ENCODE assay signal across 9 mouse cellular contexts in genomic region chr13:44622661-44623355, GRCm38 (mm10).
DNase-seq lines count a peak whose midpoint lies in the region; ATAC-seq and TF ChIP-seq lines count a peak whose summit lies in the region.
"Had no signal": no experiment of that assay in that cellular context is flagged by ENCODE, and none has a peak within 500 bp of the region (broad histone marks: within the 10 kb centered on the region; RNA-seq: fewer than 3 reads in every experiment).

No protein-coding gene starts in this region.

- ATAC-seq in midbrain, embryonic 11.5 days (ENCODE audit: low FRiP score): peak; percentile 33; the same call in 1 of the 2 replicates
- ATAC-seq in midbrain, postnatal 0 days (ENCODE audit: low FRiP score): no peak
- peak; percentile 76; the same call in 1 of the 2 replicates for ATAC-seq in lung, embryonic 16.5 days (ENCODE audit: low read depth)
- no peak for ATAC-seq in frontal cortex, adult (ENCODE audit: low TSS enrichment)

- no peaks in the 10 kb centered on the region for H3K27me3 ChIP-seq in midbrain, embryonic 11.5 days (ENCODE audit: control insufficient read depth, insufficient read depth, low read length)
- H3K27me3 ChIP-seq in midbrain, postnatal 0 days (ENCODE audit: insufficient read depth, low read length): no peaks in the 10 kb centered on the region
- no peaks in the 10 kb centered on the region for H3K27me3 ChIP-seq in lung, embryonic 16.5 days (ENCODE audit: control insufficient read depth, insufficient read depth, low read depth, low read length)
- H3K27me3 ChIP-seq: limb, embryonic 15.5 days had no signal

- WGBS in midbrain, embryonic 11.5 days: 44% methylated on average over 12 of the region's 12 CpGs
- WGBS in midbrain, postnatal 0 days: 32% methylated on average over 12 of the region's 12 CpGs
- WGBS in lung, embryonic 16.5 days: 38% methylated on average over 12 of the region's 12 CpGs

- H3K4me3 ChIP-seq in midbrain, embryonic 11.5 days (ENCODE audit: low read depth, low read length): no peak overlapping the region
- H3K4me3 ChIP-seq in midbrain, postnatal 0 days (ENCODE audit: low read depth, low read length): no peak overlapping the region
- no peak overlapping the region for H3K4me3 ChIP-seq in lung, embryonic 16.5 days (ENCODE audit: low read length)
- H3K4me3 ChIP-seq: limb, embryonic 15.5 days had no signal

- peak; percentile 84 for DNase-seq in midbrain, embryonic 11.5 days (ENCODE audit: low spot score, missing footprints)
- DNase-seq in midbrain, postnatal 0 days (ENCODE audit: low spot score): no peak
- DNase-seq in cerebellum, adult 9-11 months: peak; percentile 53
- DNase-seq in heart, postnatal 10 days: peak; percentile 81 to 85
- DNase-seq in left cerebral cortex, postnatal 4 days: no peak
- no peak for DNase-seq in T-cell, adult 2 months (ENCODE audit: low spot score)

- H3K27ac ChIP-seq in midbrain, embryonic 11.5 days (ENCODE audit: low read depth, low read length): no peak overlapping the region
- no peak overlapping the region for H3K27ac ChIP-seq in midbrain, postnatal 0 days (ENCODE audit: low read depth, low read length)
- peak overlapping the region; percentile 21; the same call in 1 of the 2 replicates for H3K27ac ChIP-seq in lung, embryonic 16.5 days (ENCODE audit: low read length)
- H3K27ac ChIP-seq: limb, embryonic 15.5 days had no signal

- no peaks in the 10 kb centered on the region for H3K9me3 ChIP-seq in midbrain, embryonic 11.5 days (ENCODE audit: control insufficient read depth, low read length)
- no peaks in the 10 kb centered on the region for H3K9me3 ChIP-seq in midbrain, postnatal 0 days (ENCODE audit: low read length)
- H3K9me3 ChIP-seq in lung, embryonic 16.5 days (ENCODE audit: control insufficient read depth, low read length): no peaks in the 10 kb centered on the region
- H3K9me3 ChIP-seq: limb, embryonic 15.5 days had no signal

- no peak overlapping the region for H3K4me2 ChIP-seq in midbrain, embryonic 11.5 days
- no peak overlapping the region for H3K4me2 ChIP-seq in midbrain, postnatal 0 days (ENCODE audit: low read depth, low read length, poor library complexity, severe bottlenecking)
- H3K4me2 ChIP-seq in lung, embryonic 16.5 days (ENCODE audit: low read depth, low read length): no peak overlapping the region
- H3K4me2 ChIP-seq: limb, embryonic 15.5 days had no signal

- H3K9ac ChIP-seq in midbrain, embryonic 11.5 days (ENCODE audit: low read length): no peak overlapping the region
- H3K9ac ChIP-seq in midbrain, postnatal 0 days (replicated peaks; ENCODE audit: low read length, poor library complexity, severe bottlenecking): no peak overlapping the region
- peak overlapping the region; percentile 15; the same call in 1 of the 2 replicates for H3K9ac ChIP-seq in lung, embryonic 16.5 days (ENCODE audit: low read length)
- H3K9ac ChIP-seq: limb, embryonic 15.5 days had no signal

- TF ChIP-seq CTCF in midbrain, postnatal 0 days (IDR thresholded peaks at IDR 0.05): no peak

- H3K4me1 ChIP-seq in midbrain, embryonic 11.5 days (ENCODE audit: control insufficient read depth, insufficient read depth, low read length): peaks cover 8% of the 10 kb centered on the region; the same call in 1 of the 2 replicates
- no peaks in the 10 kb centered on the region for H3K4me1 ChIP-seq in midbrain, postnatal 0 days (ENCODE audit: insufficient read depth, low read length)
- H3K4me1 ChIP-seq in lung, embryonic 16.5 days (replicated peaks; ENCODE audit: control insufficient read depth, insufficient read depth, low read length): peaks cover 24% of the 10 kb centered on the region

- no peaks in the 10 kb centered on the region for H3K36me3 ChIP-seq in midbrain, embryonic 11.5 days (ENCODE audit: control insufficient read depth, insufficient read depth, low read length)
- H3K36me3 ChIP-seq in midbrain, postnatal 0 days (ENCODE audit: insufficient read depth, low read length): no peaks in the 10 kb centered on the region
- H3K36me3 ChIP-seq in lung, embryonic 16.5 days (ENCODE audit: control insufficient read depth, insufficient read depth, low read length): no peaks in the 10 kb centered on the region
- H3K36me3 ChIP-seq: limb, embryonic 15.5 days had no signal

- intact Hi-C loops in heart, postnatal 10 days (cut with DNase I): no loop called here
- intact Hi-C loops in left cerebral cortex, postnatal 4 days (cut with DNase I): no loop called here

Comparison
In these comparisons a context has a peak if more than half of its experiments do, and no peak if none do; other contexts are left out.
1. ATAC-seq: peak in midbrain, embryonic 11.5 days (single experiment) and lung, embryonic 16.5 days (single experiment); none in midbrain, postnatal 0 days (single experiment) and frontal cortex, adult (single experiment).
2. DNase-seq: peak in midbrain, embryonic 11.5 days (single experiment), cerebellum, adult 9-11 months (single experiment) and heart, postnatal 10 days (2 of 2); none in midbrain, postnatal 0 days (single experiment), left cerebral cortex, postnatal 4 days (single experiment) and T-cell, adult 2 months (single experiment).